Mouse (Mus musculus) MEL (cell line): ENCODE results near the gene Hpdl. TPM values are rescaled to one million over a fixed set of nuclear protein-coding genes. Genes with fewer than 3 reads are reported as not detected.

Experiments used
- DNase-seq: peaks from one replicate; pipeline ENCODE4 v3.0.0; 2011; ENCODE audit warnings: low read depth, low spot score
- H3K27ac ChIP-seq: 2 replicates; pipeline ENCODE4 v1.5.1; 2012; ENCODE audit warnings: low read depth, mild to moderate bottlenecking, control low read depth, low read length, moderate library complexity; ENCODE audit not compliant: control insufficient read depth
- H3K27me3 ChIP-seq, 2 experiments: fragments of 150-350 bp in 1 of 2; sonication (generic) in 1 of 2; 2 replicates each; pipeline ENCODE4 v1.6.1; 2012; ENCODE audit warnings: low read length in 2 of 2, mild to moderate bottlenecking in 2 of 2, improper control_type of control experiment in 1 of 2, moderate library complexity in 1 of 2; ENCODE audit not compliant: insufficient read depth in 2 of 2, control insufficient read depth in 1 of 2
- H3K36me3 ChIP-seq, 2 experiments: 2 replicates each; pipeline ENCODE4 v1.6.1; 2012 to 2014; ENCODE audit warnings: low read length in 2 of 2, improper control_type of control experiment in 1 of 2, inconsistent platforms in 1 of 2, mild to moderate bottlenecking in 1 of 2; ENCODE audit not compliant: insufficient read depth in 2 of 2, control insufficient read depth in 1 of 2
- H3K4me1 ChIP-seq, 2 experiments: fragments of 150-350 bp in 1 of 2; sonication (generic) in 1 of 2; 2 replicates each; pipeline ENCODE4 v1.6.1; 2012; ENCODE audit warnings: low read length in 2 of 2, improper control_type of control experiment in 1 of 2, mild to moderate bottlenecking in 1 of 2; ENCODE audit not compliant: insufficient read depth in 2 of 2, control insufficient read depth in 1 of 2
- H3K4me3 ChIP-seq, 2 experiments: fragments of 150-350 bp in 1 of 2; sonication (generic) in 1 of 2; 2 replicates each; pipeline ENCODE4 v1.5.1; 2012; ENCODE audit warnings: low read depth in 2 of 2, low read length in 2 of 2, mild to moderate bottlenecking in 2 of 2, moderate library complexity in 2 of 2, control low read depth in 1 of 2, improper control_type of control experiment in 1 of 2; ENCODE audit not compliant: control insufficient read depth in 1 of 2, insufficient read depth in 1 of 2
- H3K79me2 ChIP-seq: 2 replicates; pipeline ENCODE4 v1.6.1; 2012; ENCODE audit warnings: mild to moderate bottlenecking, low read length, moderate library complexity; ENCODE audit not compliant: control insufficient read depth, poor library complexity, insufficient read depth
- H3K9ac ChIP-seq: 2 replicates; pipeline ENCODE4 v1.6.1; 2012; ENCODE audit warnings: low read depth, mild to moderate bottlenecking, control low read depth, low read length, moderate library complexity; ENCODE audit not compliant: control insufficient read depth, poor library complexity, severe bottlenecking
- H3K9me3 ChIP-seq: fragments of 150-350 bp; sonication (generic); replicated peaks from 2 replicates; pipeline ENCODE4 v1.6.1; 2012; ENCODE audit warnings: mild to moderate bottlenecking, low read length, improper control_type of control experiment, moderate library complexity; ENCODE audit not compliant: insufficient read depth
- BHLHE40 ChIP-seq: IDR thresholded peaks from 2 replicates; pipeline ENCODE4 v1.6.1; 2012; ENCODE audit warnings: low read depth, mild to moderate bottlenecking, inconsistent platforms, low read length, improper control_type of control experiment, borderline replicate concordance
- CTCF ChIP-seq, 3 experiments: IDR thresholded peaks in 2 of 3; conservative IDR thresholded peaks in 1 of 3; 2 replicates each; pipeline ENCODE4 v1.5.1; 2011 to 2012; ENCODE audit warnings: low read length in 3 of 3, low read depth in 2 of 3, mild to moderate bottlenecking in 2 of 3, improper control_type of control experiment in 1 of 3, inconsistent platforms in 1 of 3, mixed read lengths in 1 of 3, moderate library complexity in 1 of 3; ENCODE audit not compliant: control insufficient read depth in 1 of 3, insufficient read depth in 1 of 3, poor library complexity in 1 of 3, severe bottlenecking in 1 of 3
- E2F4 ChIP-seq: IDR thresholded peaks from 2 replicates; pipeline ENCODE4 v1.6.1; 2011; ENCODE audit warnings: low read depth, low read length, improper control_type of control experiment, borderline replicate concordance
- ELF1 ChIP-seq: IDR thresholded peaks from 2 replicates; pipeline ENCODE4 v1.6.1; 2014; ENCODE audit warnings: low read depth, mild to moderate bottlenecking, inconsistent platforms, low read length, improper control_type of control experiment, moderate library complexity
- EP300 ChIP-seq, 2 experiments: IDR thresholded peaks; 2 replicates each; pipeline ENCODE4 v1.6.1; 2011; ENCODE audit warnings: improper control_type of control experiment in 2 of 2, low read length in 2 of 2, low read depth in 1 of 2, mild to moderate bottlenecking in 1 of 2
- GABPA ChIP-seq: IDR thresholded peaks from 2 replicates; pipeline ENCODE4 v1.6.1; 2012; ENCODE audit warnings: low read depth, mild to moderate bottlenecking, inconsistent platforms, low read length, improper control_type of control experiment, moderate library complexity
- GATA1 ChIP-seq: IDR thresholded peaks from 2 replicates; pipeline ENCODE4 v1.6.1; 2011; ENCODE audit warnings: low read depth, low read length, improper control_type of control experiment
- KAT2A ChIP-seq: conservative IDR thresholded peaks from 2 replicates; pipeline ENCODE4 v1.6.1; 2012; ENCODE audit warnings: low read depth, low read length, improper control_type of control experiment, inconsistent platforms
- MAFK ChIP-seq: IDR thresholded peaks from 2 replicates; pipeline ENCODE4 v1.6.1; 2011; ENCODE audit warnings: low read depth, mild to moderate bottlenecking, low read length, improper control_type of control experiment, borderline replicate concordance
- MYC ChIP-seq: IDR thresholded peaks from 2 replicates; pipeline ENCODE4 v1.6.1; 2011; ENCODE audit warnings: low read depth, mild to moderate bottlenecking, low read length, improper control_type of control experiment, moderate library complexity
- NRF1 ChIP-seq: IDR thresholded peaks from 2 replicates; pipeline ENCODE4 v1.6.1; 2014; ENCODE audit warnings: low read depth, mild to moderate bottlenecking, inconsistent platforms, low read length, improper control_type of control experiment, moderate library complexity; ENCODE audit not compliant: poor library complexity, insufficient read depth, severe bottlenecking
- POLR2A ChIP-seq, 2 experiments: IDR thresholded peaks; 2 replicates each; pipeline ENCODE4 v1.6.1; 2011 to 2012; ENCODE audit warnings: low read length in 2 of 2, mild to moderate bottlenecking in 2 of 2, control low read depth in 1 of 2, improper control_type of control experiment in 1 of 2, low read depth in 1 of 2, moderate library complexity in 1 of 2; ENCODE audit not compliant: control insufficient read depth in 1 of 2, insufficient read depth in 1 of 2, poor library complexity in 1 of 2
- POLR2AphosphoS2 ChIP-seq: IDR thresholded peaks from 2 replicates; pipeline ENCODE4 v1.6.1; 2011; ENCODE audit warnings: low read length, improper control_type of control experiment
- POLR2AphosphoS5 ChIP-seq: IDR thresholded peaks from 2 replicates; pipeline ENCODE4 v1.6.1; 2012; ENCODE audit warnings: low read depth, borderline replicate concordance, mild to moderate bottlenecking, inconsistent platforms, low read length, moderate library complexity, mixed read lengths
- SMC3 ChIP-seq: IDR thresholded peaks from 2 replicates; pipeline ENCODE4 v1.6.1; 2011; ENCODE audit warnings: low read depth, low read length, improper control_type of control experiment
- TBP ChIP-seq: IDR thresholded peaks from 2 replicates; pipeline ENCODE4 v1.8.0; 2011; ENCODE audit warnings: low read depth, low read length, improper control_type of control experiment
- UBTF ChIP-seq: IDR thresholded peaks from 2 replicates; pipeline ENCODE4 v1.6.1; 2012; ENCODE audit warnings: low read depth, mild to moderate bottlenecking, inconsistent platforms, low read length, improper control_type of control experiment, moderate library complexity, borderline replicate concordance; ENCODE audit not compliant: insufficient read depth
- USF1 ChIP-seq: IDR thresholded peaks from 2 replicates; pipeline ENCODE4 v1.6.1; 2014; ENCODE audit warnings: low read depth, mild to moderate bottlenecking, inconsistent platforms, low read length, improper control_type of control experiment, moderate library complexity
- USF2 ChIP-seq, 2 experiments: IDR thresholded peaks; 2 replicates each; pipeline ENCODE4 v1.6.1; 2011 to 2012; ENCODE audit warnings: improper control_type of control experiment in 2 of 2, low read length in 2 of 2, borderline replicate concordance in 1 of 2, inconsistent platforms in 1 of 2, low read depth in 1 of 2, mild to moderate bottlenecking in 1 of 2; ENCODE audit not compliant: insufficient read depth in 1 of 2
- ZKSCAN1 ChIP-seq: IDR thresholded peaks from 2 replicates; pipeline ENCODE4 v1.6.1; 2012; ENCODE audit warnings: low read depth, mild to moderate bottlenecking, inconsistent platforms, low read length, improper control_type of control experiment, moderate library complexity
- ZMIZ1 ChIP-seq: IDR thresholded peaks from 2 replicates; pipeline ENCODE4 v1.6.1; 2012; ENCODE audit warnings: low read depth, mild to moderate bottlenecking, inconsistent platforms, low read length, improper control_type of control experiment, moderate library complexity
- polyA plus RNA-seq, 2 experiments: library from polyadenylated mRNA; stranded (reverse) in 1 of 2; unstranded in 1 of 2; fragments of >175 nt in 1 of 2; fragments of >200 nt in 1 of 2; gene quantifications; 2 replicates each; pipeline versions ENCODE4 v1.2.1 to v1.2.4; 2012; ENCODE audit warnings: low replicate concordance in 2 of 2, low read depth in 1 of 2; ENCODE audit not compliant: insufficient read length in 2 of 2, insufficient read depth in 1 of 2, missing spikeins in 1 of 2
- total RNA-seq: library from RNA; depleted of rRNA; stranded (reverse); fragments of 300-350 nt; gene quantifications from 2 replicates; pipeline ENCODE4 v1.2.3, GENCODE M21; 2012

Gene Hpdl
- total and polyA plus RNA-seq, 3 experiments = 0.14 TPM; not detected in 2

DNA sequence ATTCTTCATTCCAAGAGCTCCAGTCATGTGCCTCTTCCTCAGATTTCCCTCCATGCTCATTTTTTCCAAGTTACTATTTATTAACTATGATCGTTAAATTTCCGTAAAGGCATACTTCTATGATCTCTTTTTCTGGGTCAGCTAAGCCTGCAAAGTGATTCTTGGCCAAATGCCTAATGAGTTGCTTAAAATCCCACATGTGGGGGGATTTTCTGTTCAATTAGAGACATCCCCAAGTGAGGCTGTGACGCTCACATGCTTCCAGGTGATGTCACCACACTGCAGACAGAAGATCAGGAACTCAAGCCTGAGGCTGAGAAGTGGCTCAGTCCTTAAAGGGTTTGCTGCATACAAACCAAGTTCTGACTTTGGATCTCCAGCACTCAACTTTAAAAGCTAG is 28.4 kb upstream of the Hpdl start:
- TF ChIP-seq POLR2AphosphoS2 (no peak), MYC (no peak), TBP (no peak), GATA1 (no peak), E2F4 (no peak), POLR2AphosphoS5 (no peak), GABPA (no peak), BHLHE40 (no peak), NRF1 (no peak)
- TF ChIP-seq, all 39 proteins: peak for 0
- H3K9ac ChIP-seq = no peak overlapping the region
- DNase-seq = no peak

DNA sequence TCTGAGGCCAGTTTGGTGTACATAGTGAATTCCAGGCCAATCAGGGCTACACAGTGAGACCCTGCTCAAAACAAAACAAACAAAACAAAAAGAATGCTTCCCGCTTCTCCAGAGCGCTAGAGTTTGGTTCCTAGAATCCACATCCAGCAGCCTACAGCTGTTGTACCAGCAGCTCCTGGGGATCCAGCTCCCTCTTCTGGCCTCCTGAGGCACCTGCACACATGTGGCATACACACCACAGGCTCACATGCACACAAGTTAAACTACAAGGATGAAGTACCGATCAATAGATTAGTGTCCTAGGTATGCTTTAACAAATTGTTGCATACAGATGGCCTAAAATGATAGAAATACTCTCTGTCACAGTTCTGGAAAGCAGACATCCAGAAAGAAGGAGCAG is 22.8 kb upstream of the Hpdl start:
- no peak for DNase-seq
- TF ChIP-seq E2F4 (no peak), SMC3 (no peak), MAFK (no peak), POLR2A (IDR thresholded peaks at IDR 0.05; ENCODE audit: control insufficient read depth in 1 of 2, insufficient read depth in 1 of 2, low read depth in 1 of 2, low read length in 2 of 2, poor library complexity in 1 of 2) (no peak), ZMIZ1 (no peak), GABPA (no peak), ZKSCAN1 (no peak), KAT2A (no peak), USF2 (IDR thresholded peaks at IDR 0.05; ENCODE audit: borderline replicate concordance in 1 of 2, insufficient read depth in 1 of 2, low read depth in 1 of 2, low read length in 2 of 2) (no peak), USF1 (no peak), ELF1 (no peak), BHLHE40 (no peak), EP300 (IDR thresholded peaks at IDR 0.05; ENCODE audit: low read depth in 1 of 2, low read length in 2 of 2) (no peak), GATA1 (no peak), UBTF (no peak), CTCF (IDR thresholded peaks at IDR 0.05 in 2 of 3, conservative IDR thresholded peaks at IDR 0.05 in 1 of 3; ENCODE audit: control insufficient read depth in 1 of 3, insufficient read depth in 1 of 3, low read depth in 2 of 3, low read length in 3 of 3, poor library complexity in 1 of 3, severe bottlenecking in 1 of 3) (no peak; a peak in 1 of 6 replicates)
- TF ChIP-seq, all 39 proteins: peak for 0

More for the DNA sequence above, 28.4 kb upstream of the Hpdl start:
- H3K79me2 ChIP-seq = no peaks in the 10 kb centered on the region
- H3K4me3 ChIP-seq = no peak overlapping the region
- H3K27ac ChIP-seq = no peak overlapping the region
- H3K4me1 ChIP-seq = no peaks in the 10 kb centered on the region
- no peaks in the 10 kb centered on the region for H3K9me3 ChIP-seq
- peaks cover 4 to 8% of the 10 kb centered on the region in 2 experiments; a peak in 3 of 4 replicates for H3K27me3 ChIP-seq
- no peaks in the 10 kb centered on the region for H3K36me3 ChIP-seq

More for the DNA sequence above, 22.8 kb upstream of the Hpdl start:
- Histone ChIP-seq H3K79me2 (no peaks in the 10 kb centered on the region), H3K4me1 (no peaks in the 10 kb centered on the region), H3K9ac (no peak overlapping the region), H3K36me3 (no peaks in the 10 kb centered on the region), H3K4me3 (no peak overlapping the region), H3K27ac (no peak overlapping the region), H3K9me3 (no peaks in the 10 kb centered on the region), H3K27me3 (peaks cover 4 to 7% of the 10 kb centered on the region in 2 experiments; a peak in 2 of 4 replicates)
